Mouse (Mus musculus) megakaryocyte, embryonic 14.5 days (primary cell): ENCODE measurements at regions not wholly inside any gene's neighbourhood (a gene's known extent, or its start where the extent isn't known, plus 50 kb on each side); places are given as distances from the start of the nearest gene placed in this dataset.

Experiments used
- FLI1 ChIP-seq: IDR thresholded peaks from 2 replicates; pipeline ENCODE4 v1.6.1; 2012; ENCODE audit warnings: low read length, inconsistent platforms, mixed read lengths
- GATA1 ChIP-seq: IDR thresholded peaks from 3 replicates; pipeline ENCODE4 v1.6.1; 2012; ENCODE audit warnings: mixed read lengths, low read length, inconsistent platforms, borderline replicate concordance

GRCm38 (mm10) chr5:28873600-28874265 lies 322.1 kb upstream of the Rnf32 start:
- TF ChIP-seq GATA1: no peak
- TF ChIP-seq FLI1: no peak
